Mouse (Mus musculus) layer of hippocampus, adult 6 months (tissue): ENCODE results near the gene Terb1. TPM values are rescaled to one million over a fixed set of nuclear protein-coding genes. Genes with fewer than 3 reads are reported as not detected.

ENCODE experiments used
- long read RNA-seq, 2 experiments: library from polyadenylated mRNA; unstranded; transcript quantifications; one replicate each; pipeline ENCODE4 v2.0.0; 2019 to 2020
- polyA plus RNA-seq: library from polyadenylated mRNA; unstranded; fragments of <200 nt; fragmentation: Nextera tagmentation; gene quantifications from 2 replicates; pipeline ENCODE4 v1.2.3, GENCODE M21; 2021

Terb1 gene
- 0.13 and 0.15 TPM in 2 replicates for polyA plus RNA-seq
- long read RNA-seq, experiment 1, partial matches to known transcripts: 1 of 2 reads
- long read RNA-seq, experiment 1, other reads (novel, unspliced or antisense): 1 of 2 reads
- long read RNA-seq, experiment 2, partial matches to known transcripts: 0 of 3 reads
- long read RNA-seq, experiment 2, other reads (novel, unspliced or antisense): 3 of 3 reads

DNA sequence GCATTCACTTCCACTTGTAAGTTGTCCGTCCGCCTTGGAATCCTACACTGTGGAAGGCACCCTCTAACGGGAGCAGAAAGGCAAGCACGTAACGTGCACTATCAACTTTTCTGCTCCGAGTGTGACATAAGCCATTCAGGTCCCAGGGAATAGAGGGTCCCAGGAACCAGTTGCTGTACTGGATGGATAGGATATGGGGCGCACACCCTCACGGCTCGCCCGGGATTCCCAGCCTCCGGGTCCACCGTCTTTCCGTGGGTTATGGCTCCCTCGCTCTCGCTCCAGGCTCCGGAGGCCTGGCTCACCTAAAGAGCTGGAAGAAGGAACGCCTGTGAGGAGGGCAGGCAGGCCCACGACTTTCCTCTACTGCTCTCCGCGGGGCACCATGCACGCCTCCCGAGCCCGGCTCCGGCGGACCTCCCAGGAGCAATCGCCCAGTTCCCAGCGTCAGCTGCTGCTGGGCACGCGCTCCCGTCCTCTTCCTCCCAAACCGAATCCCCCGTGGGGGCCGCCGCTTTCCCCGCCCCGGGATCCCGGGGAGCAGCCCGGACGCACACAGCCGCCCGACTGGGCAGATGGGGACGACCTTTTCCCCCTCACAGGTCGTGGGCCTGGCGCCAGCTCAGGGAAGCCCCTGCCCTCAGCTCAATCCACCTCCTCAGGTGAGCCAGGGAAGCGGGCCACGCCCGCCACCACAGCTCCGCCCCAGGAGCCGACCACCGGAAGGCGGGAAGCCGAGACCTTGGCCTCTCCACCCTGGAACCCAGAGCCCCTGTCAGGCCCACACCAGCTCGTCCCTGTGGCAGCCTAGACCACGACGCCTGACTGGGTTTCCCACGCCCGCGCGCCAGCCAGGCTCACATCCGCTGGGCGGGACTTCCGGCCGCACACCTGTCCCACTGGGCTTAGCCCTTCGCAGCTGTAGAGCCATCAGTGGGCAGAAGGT is at the start of gene Terb1:
Gene Terb1 (minus strand): TSS at position 850 of the 946 bp plus-strand sequence.

DNA sequence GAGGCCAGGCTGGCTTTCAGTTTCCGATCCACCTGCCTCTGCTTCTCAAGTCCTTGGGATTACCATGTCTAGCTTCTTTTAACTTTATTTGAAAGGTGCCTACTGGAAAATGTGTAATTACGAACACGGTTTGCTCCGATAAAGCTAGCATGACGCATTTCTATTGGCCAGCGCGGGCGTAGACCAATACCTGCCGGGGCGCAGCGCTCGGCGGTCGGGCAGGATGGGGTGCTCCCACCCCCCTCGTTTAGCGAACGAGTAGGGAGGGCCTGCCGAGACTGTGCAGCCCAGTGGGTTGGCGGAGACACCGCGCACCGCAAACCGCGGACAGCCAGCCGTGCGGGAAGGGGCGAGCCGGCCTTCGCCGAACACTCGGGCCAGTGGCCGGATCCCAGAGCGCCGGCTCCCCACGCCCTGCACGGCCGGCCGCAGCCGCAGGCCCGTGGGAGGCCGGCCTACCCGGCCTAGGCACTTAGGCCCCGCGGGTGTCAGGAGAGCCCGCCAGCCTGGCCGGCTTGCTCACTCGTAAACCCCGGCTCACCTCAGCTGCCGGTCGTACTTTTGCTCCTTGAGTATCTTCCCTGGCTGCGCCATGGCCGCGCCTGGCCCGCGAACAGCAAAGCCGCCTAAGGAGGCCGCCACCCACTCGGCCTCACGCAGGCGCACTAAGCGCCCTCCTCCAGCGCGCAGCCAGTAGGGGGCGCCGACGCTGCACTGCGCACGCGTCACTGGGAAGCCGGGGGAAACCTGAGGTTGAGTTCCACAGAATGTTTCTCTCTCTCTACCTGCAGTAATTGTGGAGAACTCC is 24.5 kb upstream of the Terb1 start, which contains the start of the genes Nae1 and Car7:
Gene Nae1 (minus strand): TSS at position 667 of the 808 bp plus-strand sequence.
Gene Car7 (plus strand): TSS at position 719 of the 808 bp plus-strand sequence.

DNA sequence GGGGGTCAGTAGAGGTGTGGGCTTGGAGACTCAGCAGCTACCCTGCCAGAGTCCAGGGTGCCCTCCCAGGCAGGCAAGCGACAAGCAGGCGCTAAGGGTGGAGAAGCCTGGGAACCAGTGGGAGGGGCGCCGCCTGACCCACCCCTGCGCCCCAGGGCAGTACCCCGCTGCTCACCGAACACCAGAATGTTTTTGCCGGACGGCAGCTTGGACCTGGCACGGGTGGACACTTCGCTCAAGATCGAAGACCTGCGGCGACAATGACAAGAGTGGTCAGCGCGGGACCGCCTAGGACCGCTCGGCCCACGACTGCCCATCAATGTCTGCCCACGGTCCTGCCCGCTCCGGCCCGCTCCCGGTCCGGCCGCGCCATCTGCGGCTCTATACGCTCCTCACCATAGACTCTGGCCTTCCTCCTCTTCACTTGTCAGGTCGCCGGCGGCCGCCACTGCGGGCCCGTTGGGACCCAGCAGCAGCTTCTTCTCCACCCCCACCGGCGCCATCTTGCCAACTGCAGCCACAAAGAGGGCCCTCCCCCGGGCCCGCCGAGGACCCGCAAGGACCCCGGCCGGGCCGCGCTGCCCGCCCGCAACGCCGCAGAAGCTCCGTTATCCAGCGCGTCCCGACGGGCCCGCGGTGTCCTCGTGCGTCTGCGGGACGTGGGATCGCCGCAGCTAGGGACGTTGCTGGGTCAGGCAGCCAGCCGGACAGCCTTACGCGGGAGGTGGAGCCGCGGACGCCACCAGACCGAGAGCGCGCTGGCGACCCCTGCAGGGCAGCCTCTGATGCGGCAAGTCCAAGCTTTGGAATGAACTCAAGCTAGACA is 67.2 kb downstream of the Terb1 start, which contains the start of gene Dync1li2:
Gene Dync1li2 (minus strand): TSS at position 749 of the 826 bp plus-strand sequence.

Other genes with a start within 250 kb of the Terb1 start
- not detected in 2 replicates for gene Cmtm2a, start 216.7 kb downstream of the Terb1 start, polyA plus RNA-seq
- not detected in 2 replicates for gene Gm45711, start 199.8 kb downstream of the Terb1 start, polyA plus RNA-seq
- not detected in 2 replicates for gene Cmtm1, start 199.8 kb downstream of the Terb1 start, polyA plus RNA-seq
- not detected in 2 replicates for gene Gm11020, start 188.3 kb downstream of the Terb1 start, polyA plus RNA-seq
- not detected in 2 replicates for gene Cmtm2b, start 187.7 kb downstream of the Terb1 start, polyA plus RNA-seq
- gene Cmtm3, start 170.5 kb downstream of the Terb1 start, polyA plus RNA-seq: 12.1 and 16.2 TPM in 2 replicates
- 8.1 and 8.3 TPM in 2 replicates for gene Cmtm4, start 114.1 kb downstream of the Terb1 start, polyA plus RNA-seq
- gene Dync1li2, start 66.9 kb downstream of the Terb1 start, polyA plus RNA-seq: 20.1 and 27.9 TPM in 2 replicates
- gene Nae1, start 24.7 kb upstream of the Terb1 start, polyA plus RNA-seq: 72.0 and 72.3 TPM in 2 replicates
- gene Car7, start 24.8 kb upstream of the Terb1 start, polyA plus RNA-seq: 22.2 and 25.6 TPM in 2 replicates
- 6.6 and 11.4 TPM in 2 replicates for gene Pdp2, start 81.5 kb upstream of the Terb1 start, polyA plus RNA-seq
- gene Cdh16, start 114.5 kb upstream of the Terb1 start, polyA plus RNA-seq: not detected in 2 replicates
- gene Rrad, start 121.4 kb upstream of the Terb1 start, polyA plus RNA-seq: 0.95 and 0.98 TPM in 2 replicates
- gene Ciao2b, start 132.1 kb upstream of the Terb1 start, polyA plus RNA-seq: 92.2 and 95.5 TPM in 2 replicates
- not detected in 2 replicates for gene Ces2a, start 224.1 kb upstream of the Terb1 start, polyA plus RNA-seq